Mouse (Mus musculus) c-Kit-positive CD71-negative TER-119-negative erythroid progenitor cells, embryonic 14.5 days (primary cell): ENCODE data around the gene Mlf2.

Experiments used
- DNase-seq: peaks from one replicate; pipeline ENCODE4 v3.0.0-alpha.2; 2013; ENCODE audit warnings: low read depth

Gene Mlf2

DNA sequence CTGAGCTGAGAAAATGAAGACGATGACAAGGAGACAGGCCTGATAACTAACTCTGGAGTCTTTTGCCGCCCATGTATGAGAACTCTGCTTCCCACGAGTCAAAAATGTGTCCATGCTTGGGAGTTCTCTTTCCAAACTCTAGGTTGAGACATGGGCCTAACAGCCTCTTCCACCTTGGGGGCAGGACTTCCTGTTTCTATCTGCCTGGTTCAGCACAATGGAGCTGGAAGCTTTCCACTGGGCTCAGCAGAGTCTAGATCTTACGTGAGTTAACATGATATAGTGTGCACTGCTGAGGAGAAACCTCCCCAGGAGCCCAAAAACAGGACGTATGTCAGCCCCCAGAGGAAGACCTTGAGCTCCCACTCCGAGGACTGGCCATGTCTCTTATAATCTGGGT, 18.0 kb upstream of the Mlf2 start:
- DNase-seq, result no peak

DNA sequence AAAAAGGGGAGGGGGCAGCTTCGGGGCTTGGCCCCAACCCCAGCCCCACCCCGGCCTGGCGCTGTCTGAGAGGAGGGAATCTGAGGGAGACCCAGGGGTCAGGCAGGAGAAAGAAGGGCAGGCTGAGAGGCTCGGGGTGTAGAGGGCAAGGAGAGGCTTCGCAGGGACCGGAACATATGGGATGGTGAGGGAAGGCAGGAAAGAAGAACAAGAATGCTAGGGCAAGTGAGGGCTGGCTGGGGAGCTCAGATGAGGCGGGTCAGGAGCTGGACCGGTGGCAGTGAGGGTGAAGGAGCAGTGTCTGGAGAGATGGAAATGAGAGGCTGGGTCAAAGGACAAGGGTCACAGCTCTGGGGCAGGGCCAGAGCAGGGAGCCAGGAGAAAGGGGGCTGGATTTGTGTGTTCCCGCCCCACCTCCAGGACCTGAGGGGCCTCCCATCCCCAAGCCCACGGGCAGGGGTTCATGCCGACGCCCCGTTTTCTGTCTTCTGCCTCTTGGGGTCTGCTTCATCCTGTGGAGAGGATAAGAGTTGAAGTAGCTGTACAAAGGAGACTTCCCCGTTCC, 17.4 kb upstream of the Mlf2 start:
- no peak for DNase-seq

DNA sequence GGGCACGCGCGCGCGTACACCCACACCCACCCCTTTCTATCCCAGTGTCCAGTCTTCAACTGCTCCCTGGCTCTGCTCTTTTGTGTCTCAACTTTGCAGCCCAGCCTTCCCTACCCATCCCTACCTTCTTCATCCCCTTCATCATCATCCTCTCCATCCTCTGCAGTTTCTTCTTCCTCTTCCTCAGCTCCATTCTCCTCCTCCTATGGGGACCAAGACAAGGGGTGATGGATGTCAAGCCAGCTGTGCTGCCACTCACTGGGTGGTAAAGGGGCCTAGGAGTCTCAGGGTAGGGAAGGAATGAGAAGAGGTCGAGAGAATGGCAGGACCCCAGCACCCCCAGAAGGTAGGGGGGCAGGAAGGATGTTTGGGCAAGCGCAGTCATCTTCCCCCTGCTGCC, 16.7 kb upstream of the Mlf2 start:
- DNase-seq, result no peak

DNA sequence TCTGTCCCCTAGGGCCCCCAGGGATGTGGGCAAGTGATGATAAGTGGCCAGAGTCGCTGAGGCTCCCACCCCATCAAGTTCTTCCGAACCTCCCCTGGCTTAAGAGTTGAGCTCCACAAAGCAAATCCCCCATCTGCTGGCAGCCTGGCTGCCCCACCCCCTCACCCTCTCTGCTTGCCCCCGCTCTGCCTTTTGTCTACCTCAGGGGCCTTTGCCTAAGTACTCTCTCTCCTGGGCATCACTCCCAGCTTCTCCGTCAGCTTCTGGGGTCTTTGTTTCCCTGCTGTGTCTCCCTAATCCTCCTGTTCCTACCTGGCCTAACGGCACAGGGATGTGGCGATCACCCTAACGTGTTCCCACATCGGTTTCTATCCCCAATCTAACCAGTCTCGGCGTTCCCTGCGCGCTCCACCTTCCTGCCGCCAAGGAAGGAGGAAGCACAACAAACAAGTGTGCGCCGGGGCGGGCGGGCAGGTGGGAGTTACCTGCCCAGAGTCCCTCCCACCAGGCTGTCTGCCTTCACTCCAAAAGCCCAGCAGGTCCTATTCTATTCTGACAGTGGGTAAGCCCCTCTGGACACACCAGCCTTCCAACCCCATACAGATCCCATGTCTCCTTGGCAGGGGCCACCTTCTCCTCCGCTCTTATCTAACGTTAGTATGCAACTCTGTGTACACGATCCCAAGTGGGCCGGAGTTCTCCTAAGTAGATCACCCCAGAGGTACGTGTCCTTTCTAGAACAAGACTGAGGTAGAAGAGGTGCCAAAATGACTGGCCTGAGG, 15.8 kb upstream of the Mlf2 start:
- DNase-seq, result no peak

DNA sequence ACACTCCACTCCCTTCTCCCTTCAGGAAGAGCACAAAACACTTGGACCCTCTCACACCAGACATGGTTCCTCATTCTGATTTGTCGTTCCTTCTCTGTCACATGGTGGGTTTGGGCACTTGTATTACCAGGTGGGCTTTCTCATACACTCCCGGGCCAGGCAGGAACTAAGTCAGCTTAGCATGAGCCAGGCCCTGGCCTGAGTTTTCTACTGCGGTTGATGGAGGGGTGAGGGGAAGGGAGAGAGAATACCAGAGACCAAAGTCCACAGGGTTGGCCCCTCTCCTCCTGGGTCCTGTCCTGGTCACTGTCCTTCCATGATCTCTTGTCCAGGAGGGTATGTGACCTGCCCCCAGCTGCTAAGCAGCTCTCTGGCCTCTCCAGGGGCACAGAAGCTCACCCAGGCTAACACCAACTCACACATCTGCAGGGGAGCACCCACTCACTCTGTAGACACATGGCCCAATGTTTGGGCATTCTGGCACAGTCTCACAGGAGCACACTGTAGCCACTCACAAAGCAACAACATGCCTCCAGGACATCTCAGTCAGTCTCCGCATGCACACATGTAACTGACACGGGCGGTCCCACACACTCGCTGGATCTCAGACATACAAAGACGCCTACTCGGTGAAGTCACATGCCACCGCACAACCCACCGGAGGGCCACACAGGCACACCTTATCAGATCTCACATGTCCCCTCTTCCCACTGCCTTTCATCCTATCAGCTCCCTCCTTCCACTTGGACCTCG, 15.1 kb upstream of the Mlf2 start:
- DNase-seq, result no peak

DNA sequence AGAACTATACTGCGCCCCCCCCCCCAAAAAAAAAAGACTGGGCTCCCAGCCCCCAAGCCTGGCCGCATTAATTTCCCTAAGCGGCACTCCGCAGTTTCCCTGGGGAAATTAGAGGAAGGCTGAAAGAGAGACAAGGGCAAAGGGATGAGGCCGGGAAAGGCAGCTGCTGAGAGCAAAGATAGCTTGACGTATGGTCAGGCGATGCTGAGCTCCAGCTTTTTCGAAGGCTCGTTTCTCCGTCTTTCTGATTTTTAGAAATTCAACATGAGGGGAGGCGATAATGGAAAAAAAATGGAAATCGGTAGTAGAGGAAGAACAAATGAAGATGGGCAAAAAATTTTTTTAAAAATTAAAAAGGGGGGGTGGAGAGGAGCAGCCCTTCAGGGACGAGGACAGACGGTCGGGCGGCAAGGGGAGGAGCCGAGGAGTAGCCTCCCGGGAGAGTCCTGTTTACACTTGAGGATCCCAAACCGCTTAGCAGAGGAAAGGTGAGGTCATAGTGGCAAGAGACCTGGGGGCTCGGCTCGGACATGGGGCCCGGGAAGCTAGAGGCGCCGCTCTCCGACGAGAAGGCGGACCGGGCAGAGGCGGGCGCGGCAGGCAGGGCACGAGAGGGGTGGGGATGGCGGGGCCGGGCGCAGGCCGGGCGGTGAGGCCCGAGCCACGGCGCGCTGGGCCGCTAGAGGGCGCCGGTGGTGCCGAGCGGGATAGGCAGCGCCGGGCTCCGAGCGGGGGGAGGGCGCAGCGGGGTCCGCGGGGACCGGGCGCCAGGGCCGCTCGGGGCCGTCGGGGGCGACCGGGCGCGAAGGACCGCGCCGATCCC, 14.3 kb upstream of the Mlf2 start:
- no peak for DNase-seq

DNA sequence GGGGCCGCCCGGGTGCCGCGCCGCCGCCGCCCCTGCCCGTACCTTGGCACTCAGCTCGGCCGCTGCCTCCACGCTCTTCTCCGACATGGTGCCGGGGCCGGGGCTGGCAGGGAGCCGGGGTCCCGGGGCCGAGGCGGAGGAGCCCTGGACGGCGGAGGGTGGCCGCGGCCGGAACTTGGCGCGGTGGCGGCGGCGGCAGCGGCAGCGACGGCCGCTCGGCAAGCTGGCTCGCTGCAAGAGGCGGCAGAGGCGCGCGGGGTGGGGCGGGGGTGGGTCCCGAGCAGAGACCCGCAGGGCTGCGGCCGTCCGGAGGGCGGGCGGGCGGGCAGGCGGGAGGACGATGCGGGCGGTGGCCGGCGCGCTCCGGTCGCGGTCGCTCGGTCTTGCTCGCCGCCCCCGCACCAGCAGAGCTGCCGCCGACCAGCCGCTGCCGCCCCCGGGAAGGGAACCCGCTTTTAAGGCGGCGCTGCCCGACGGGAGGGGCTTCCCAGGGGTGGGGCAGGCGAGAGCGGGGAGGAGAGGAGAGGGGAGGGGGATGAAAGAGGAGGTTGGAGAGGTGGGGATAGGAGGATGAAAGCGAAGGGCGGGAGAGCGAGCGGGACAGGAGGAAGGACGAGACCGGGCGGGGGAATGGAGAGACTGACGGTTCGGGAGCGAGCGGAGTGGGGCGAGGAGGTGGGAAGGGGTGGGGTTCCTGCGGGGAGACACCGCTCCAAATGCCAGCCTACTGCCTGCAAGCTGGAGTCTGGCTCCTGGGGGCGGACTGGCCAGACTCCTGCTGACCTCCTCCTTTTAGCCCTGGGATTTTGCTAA, 13.5 kb upstream of the Mlf2 start:
- DNase-seq, result no peak

DNA sequence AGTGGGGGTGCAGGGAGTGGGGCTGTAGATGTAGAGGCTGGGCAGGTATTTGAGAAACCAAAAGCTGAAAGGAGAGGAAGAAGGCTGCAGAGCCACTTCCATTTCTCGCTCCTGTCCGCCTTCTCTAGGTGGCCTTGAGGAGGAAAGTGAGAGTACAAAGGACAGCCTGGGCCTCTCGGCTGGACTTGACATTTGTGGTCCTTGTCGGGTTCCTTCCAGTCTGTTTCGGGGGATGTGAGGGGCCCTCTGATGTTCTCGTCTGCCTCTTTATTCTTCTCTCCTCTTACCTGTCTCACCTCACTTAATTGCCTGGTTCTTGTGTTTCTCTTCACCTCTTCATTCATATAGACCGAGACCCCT, 12.9 kb upstream of the Mlf2 start:
- DNase-seq, result no peak

DNA sequence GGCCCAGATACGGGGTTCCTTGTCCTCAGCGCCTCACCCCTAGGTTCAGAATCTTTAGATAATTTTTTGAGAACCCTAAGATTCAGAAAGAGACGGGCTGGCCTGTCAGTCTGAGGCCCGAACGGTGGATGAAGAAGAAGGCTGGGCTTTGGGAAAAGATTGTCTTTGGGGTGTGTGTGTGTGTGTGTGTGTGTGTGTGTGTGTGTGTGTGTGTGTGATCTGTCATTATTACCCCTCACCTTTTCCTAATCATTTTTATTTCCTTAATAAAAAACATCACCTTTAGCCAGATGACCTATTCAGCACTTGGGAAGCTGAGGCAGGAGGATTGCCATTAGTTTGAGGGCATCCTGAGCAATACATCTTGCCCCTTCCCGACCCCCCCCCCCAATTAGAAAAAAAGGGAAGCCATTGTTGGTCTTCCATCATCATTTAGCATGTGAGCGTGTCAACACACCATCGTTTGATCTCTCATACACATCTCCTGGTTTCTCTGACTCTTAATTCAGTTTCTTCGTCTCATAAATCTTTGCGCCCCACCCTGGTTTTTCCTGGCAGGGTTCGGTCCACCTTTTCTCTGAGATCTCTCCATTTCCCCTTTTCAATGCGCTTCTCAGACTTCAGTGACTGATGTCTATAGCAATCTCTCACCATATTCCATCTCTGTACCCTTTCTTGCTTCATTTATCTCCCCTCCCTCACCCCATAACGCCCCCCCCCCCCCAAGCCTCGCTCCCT, 12.1 kb upstream of the Mlf2 start:
- no peak for DNase-seq

DNA sequence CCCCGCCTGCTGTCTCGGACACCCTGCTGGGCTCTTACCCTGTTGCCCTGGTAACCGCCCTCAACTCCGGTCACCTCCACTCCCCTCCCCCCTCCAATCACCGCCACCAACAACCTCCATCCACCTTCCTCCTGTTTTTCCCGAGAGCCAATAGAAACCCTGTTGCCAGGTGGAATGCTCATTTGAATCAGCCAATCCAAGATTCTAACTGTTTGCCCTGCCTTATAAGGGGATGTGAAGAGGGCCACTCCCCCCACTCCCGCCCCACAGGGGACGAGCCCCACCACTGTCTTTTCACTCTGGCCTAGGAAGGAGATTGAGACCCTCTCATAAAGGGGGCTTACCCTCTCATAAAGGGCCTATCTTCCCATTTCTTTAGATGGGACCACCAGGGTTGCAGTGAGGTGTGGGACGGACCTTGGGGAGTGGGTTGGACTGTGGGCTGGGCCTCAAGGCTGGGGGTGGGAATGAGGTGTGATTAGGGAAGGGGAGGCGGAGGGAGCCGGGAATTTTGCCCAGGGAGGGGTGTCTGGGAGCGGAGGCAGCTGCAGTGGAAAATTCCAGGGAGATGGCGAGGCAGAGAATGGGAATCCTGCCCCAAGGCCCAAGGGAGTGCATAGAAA, 11.4 kb upstream of the Mlf2 start, which contains the start of gene Ptms:
TSS of gene Ptms (minus strand) at position 409 of the 623 bp plus-strand sequence.
- DNase-seq, result no peak

DNA sequence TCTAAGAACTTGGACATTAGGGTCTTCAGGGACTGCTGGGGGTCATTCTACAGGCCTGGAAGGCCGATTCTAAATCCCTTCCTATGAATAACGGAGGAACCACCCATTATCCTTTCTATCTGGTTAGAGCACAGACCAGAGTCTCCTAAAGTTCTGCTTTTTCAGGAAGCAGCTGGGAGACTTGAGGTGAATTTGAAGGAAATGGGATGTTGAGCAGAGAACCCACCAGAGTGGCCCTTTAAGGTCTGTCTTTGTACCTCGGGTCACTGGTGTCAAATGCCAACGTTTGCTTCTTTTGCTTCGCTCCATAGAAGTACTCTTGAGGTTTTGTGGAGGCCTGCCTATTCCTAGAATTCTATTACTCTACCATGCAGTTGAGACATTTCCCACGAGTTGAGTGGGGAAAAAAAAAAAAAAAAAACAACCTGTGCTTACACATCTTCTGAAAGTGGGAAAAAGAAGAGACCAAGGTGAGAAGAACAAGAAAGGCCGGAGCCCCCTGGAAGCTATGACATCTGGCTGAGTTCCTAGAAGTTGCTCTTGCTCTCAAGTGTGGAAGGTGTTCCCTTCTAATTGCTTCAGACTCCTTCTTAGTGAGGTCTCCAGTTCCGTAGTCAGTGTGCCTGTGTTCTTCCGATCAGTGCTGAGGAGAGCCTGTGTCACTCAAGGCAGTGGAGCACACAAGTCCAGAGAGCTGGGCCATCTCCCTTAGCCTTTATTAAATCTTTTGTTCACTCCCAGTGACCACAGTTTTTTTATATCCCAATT, 10.7 kb upstream of the Mlf2 start:
- DNase-seq, result no peak

DNA sequence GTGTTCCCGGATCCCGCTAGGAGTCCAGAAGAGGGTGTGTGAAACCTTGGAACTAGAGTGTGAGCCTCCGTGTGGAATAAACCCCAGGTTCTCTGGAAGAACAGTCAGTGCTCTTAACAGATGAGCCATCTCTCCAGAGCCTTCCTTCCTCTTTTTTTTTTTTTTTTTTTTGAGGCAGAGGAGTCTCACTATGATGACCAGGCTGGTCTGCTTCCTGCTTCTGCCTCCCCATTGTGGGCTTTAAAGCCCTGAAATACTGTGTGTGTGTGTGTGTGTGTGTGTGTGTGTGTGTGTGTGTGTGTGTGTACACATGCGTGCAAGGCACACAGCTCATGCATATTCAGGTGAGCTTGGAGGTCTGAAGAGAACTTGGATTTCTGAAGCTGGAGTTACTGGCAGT, 9.6 kb upstream of the Mlf2 start:
- DNase-seq, result no peak

DNA sequence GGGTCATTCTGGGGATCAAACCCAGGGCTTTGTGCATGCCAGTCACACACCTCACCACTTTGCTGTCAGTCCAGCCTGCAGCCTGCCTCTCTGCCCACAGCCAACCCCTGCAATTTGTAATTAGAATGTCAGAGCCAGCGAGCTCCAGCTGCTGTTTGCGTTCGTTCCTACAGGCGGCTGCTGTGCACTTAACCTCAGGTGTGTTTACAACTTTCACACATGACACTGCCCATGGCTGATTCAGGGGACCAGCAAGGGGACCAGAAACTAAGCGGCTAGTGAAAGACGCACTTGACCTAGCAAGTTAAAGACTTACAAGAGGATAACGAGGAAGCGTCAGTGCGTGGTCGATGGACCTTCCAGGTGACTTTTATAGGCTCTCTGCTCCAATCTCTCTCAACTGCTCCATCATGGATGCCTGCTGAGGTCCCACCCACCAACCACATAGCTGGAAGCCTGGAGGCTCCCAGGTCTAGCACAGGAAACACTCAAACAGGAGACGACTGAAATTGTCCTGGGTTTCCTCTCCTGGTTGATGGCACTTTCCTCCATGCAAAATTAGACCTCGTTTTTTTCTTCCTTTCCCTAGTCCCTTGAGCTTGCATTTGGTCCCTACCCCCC, 5.9 kb upstream of the Mlf2 start:
- DNase-seq, result no peak

DNA sequence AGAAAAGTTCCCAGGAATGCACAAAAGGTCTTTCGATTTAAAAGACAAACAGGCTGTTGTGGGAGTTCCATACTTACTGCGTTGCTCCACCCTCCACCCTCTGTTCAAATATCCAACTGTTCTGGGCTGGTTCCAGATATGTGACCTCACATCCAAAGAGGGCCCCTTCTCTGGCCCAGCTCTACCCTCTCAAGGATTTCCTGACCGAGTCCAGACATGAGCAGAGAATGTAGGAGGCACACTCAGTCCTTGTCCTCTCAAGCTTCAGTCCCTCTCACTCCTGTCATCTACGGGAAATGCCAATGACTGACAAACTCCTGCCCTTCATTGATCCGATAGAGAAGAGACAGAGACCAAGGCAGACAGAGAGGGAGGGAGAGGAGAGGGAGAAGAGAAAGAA, 5.2 kb upstream of the Mlf2 start:
- DNase-seq, result no peak

DNA sequence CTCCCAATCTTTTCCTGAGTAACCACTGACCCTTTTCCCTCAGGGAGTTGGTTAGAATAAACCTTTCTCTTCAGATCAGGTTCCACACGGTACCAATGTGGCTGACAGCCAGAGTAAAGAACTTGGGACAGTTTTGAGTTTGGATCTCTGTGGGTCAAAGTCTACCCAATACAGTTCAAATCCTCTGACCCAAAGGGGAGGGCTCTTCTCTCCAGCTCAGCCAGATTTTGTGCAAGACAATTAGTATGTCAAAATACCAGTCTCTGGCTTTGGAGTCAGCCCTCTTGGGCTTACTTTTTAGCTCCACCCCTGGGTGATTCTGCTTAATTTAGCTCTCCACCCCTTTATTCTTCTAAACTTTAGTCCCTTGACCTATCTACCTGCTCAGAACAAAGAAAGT, 955 bp upstream of the Mlf2 start:
- no peak for DNase-seq

DNA sequence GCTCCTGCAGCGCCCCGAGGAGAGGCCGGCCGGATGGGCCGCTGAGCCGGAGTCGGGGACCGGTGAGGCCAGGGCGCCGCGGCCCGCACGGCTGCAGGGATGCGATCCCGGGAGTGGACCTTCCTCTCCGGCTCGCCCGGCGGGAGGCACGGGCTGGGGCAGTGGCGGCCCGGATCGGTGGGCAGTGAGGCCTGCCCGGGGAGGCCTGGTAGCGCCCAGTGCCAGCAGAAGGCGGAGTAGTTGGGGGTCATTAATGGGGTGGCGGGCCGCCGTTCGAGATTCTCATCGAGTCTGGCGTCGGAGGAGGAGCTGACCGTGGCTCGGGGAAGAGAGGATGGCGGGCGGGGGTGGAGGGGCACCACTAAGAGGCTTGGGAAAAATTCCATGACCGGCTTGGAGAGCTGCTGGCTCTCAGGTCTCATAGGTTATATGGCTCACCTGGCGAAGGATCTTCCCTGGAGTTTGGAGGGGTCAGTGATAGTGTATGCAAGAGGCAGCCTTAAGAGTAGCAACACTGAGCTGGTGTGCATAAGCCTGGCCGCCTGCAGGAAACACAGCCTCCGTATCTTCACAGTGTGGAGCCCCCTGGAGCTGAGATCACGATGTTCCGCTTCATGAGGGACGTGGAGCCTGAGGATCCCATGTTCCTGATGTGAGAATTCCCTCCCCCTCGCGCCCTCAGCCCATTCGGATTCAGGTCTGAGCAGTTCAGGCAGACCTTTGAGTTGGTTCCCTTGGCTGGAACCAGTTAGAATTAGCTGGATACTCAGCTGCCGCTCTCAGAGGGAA, 533 bp downstream of the Mlf2 start:
- no peak for DNase-seq

DNA sequence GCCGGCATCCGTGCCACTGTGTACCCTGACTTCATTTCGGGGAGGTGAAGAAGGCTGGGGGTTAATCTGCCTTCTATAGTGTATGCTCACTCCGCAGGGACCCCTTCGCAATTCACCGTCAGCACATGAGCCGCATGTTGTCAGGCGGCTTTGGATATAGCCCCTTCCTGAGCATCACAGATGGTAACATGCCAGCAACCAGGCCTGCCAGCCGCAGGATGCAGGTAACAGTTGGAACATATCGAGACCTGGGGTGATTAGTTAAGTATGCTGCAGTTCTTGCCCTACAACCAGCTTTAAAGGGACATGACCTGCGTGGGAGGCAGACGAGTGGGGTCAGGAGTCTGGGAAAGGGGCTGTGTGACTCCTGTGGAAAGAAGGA, 1.1 kb downstream of the Mlf2 start:
- DNase-seq, result no peak

DNA sequence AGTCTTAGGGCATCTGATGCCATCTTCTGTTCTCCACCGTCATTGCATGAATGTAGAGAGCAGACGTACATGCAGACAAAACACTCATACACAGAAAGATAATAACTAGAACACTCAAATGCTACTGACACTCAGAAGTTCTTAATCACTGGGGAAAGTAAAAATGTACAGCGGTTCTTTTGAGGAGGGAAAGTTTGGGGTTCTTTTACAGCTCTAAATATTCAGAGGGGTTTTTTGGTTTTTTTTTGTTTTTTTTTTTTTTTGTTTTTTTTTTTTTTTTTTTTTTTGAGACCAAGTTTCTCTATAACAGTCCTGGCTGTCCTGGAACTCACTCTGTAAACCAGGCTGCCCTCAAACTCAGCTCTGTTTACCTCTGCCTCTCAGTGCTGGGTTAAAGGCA, 1.9 kb downstream of the Mlf2 start:
- no peak for DNase-seq
